Mouse (Mus musculus) midbrain, embryonic 16.5 days (tissue): Measurements from ENCODE around the gene Hoxc8. TPM values are rescaled to one million over a fixed set of nuclear protein-coding genes. Genes with fewer than 3 reads are reported as not detected.

Source experiments
- ATAC-seq: fragments of 200-750 bp; cut with Nextera tagmentation; 2 replicates; pipeline ENCODE4 v1.8.0; 2017; ENCODE audit warnings: moderate TSS enrichment
- H3K27ac ChIP-seq: fragments of 300-500 bp; sonication (generic); 2 replicates; pipeline ENCODE4 v1.5.1; 2014; ENCODE audit warnings: mild to moderate bottlenecking, low read length, mixed read lengths
- H3K27me3 ChIP-seq: fragments of 300-500 bp; sonication (generic); 2 replicates; pipeline ENCODE4 v1.6.1; 2014; ENCODE audit warnings: low read depth, low read length, mixed read lengths; ENCODE audit not compliant: control insufficient read depth, insufficient read depth
- H3K36me3 ChIP-seq: fragments of 300-500 bp; sonication (generic); 2 replicates; pipeline ENCODE4 v1.6.1; 2014; ENCODE audit warnings: mild to moderate bottlenecking, low read length, moderate library complexity, mixed read lengths; ENCODE audit not compliant: control insufficient read depth, insufficient read depth
- H3K4me1 ChIP-seq: fragments of 300-500 bp; sonication (generic); 2 replicates; pipeline ENCODE4 v1.6.1; 2014; ENCODE audit warnings: mild to moderate bottlenecking, low read length, mixed read lengths; ENCODE audit not compliant: control insufficient read depth, insufficient read depth
- H3K4me2 ChIP-seq: fragments of 300-500 bp; sonication (generic); 2 replicates; pipeline ENCODE4 v1.6.1; 2014; ENCODE audit warnings: mild to moderate bottlenecking, low read length, mixed read lengths
- H3K4me3 ChIP-seq: fragments of 300-500 bp; sonication (generic); 2 replicates; pipeline ENCODE4 v1.5.1; 2014; ENCODE audit warnings: low read depth, mild to moderate bottlenecking, low read length, moderate library complexity, mixed read lengths
- H3K9ac ChIP-seq: fragments of 300-500 bp; sonication (generic); 2 replicates; pipeline ENCODE4 v1.6.1; 2014; ENCODE audit warnings: low read depth, low read length, mixed read lengths
- H3K9me3 ChIP-seq: fragments of 300-500 bp; sonication (generic); replicated peaks from 2 replicates; pipeline ENCODE4 v1.6.1; 2014; ENCODE audit warnings: mild to moderate bottlenecking, low read length, mixed read lengths; ENCODE audit not compliant: control insufficient read depth, poor library complexity, severe bottlenecking
- WGBS: fragments of 180-500 bp; shearing (Covaris S2); extraction: QIAGEN DNeasy Blood & Tissue Kit; methylation state at CpG from one replicate; pipeline ENCODE4 v1.1.7; 2014; 5-methylcytosine and 5-hydroxymethylcytosine counted together
- polyA plus RNA-seq: library from polyadenylated mRNA; unstranded; fragments of >200 nt; fragmentation: Nextera tagmentation; extraction: Ambion mirVana; gene quantifications from 2 replicates; pipeline ENCODE4 v1.2.1, GENCODE M21; 2015

Gene Hoxc8
- polyA plus RNA-seq, 1 experiment from 2014 or later, result not detected

DNA sequence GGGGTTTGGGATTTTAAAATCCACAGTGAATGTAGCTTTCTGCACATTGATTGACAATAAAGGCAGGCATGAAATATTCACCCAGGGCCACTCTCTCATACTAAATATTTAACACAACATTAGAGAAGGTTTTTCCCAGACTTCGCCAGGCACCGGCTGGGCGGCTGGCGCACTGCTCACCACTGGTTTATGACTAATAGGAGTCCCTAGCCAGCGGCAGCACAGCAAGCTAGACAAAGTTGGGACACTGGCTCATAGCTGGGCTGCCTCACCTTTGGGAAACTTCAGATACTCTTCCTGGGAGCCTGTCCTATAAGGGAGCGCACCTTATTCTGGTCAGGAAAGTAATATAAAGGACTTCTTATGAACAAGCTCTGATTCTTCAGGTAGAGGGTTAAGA lies 36.8 kb upstream of the Hoxc8 start:
- Histone ChIP-seq H3K9ac (no peak overlapping the region), H3K4me1 (no peaks in the 10 kb centered on the region), H3K9me3 (no peaks in the 10 kb centered on the region), H3K36me3 (no peaks in the 10 kb centered on the region), H3K27ac (no peak overlapping the region), H3K4me2 (no peak overlapping the region), H3K27me3 (peaks cover 90% of the 10 kb centered on the region), H3K4me3 (no peak overlapping the region)
- ATAC-seq, result no peak
- WGBS, result 4% methylated on average over 6 of the region's 6 CpGs

GRCm38 (mm10) chr15:102954192-102955006 lies 36.0 kb upstream of the Hoxc8 start, which contains the start of gene Hoxc11:
Gene Hoxc11, plus strand, starts transcription at chr15:102954427.
- Histone ChIP-seq H3K4me3 (no peak within 1 kb of the TSS), H3K27ac (no peak within 1 kb of the TSS), H3K9ac (no peak within 1 kb of the TSS), H3K4me2 (no peak within 1 kb of the TSS), H3K4me1 (no peaks in the 10 kb centered on the region), H3K27me3 (peaks cover 88% of the 10 kb centered on the region), H3K9me3 (no peaks in the 10 kb centered on the region), H3K36me3 (no peaks in the 10 kb centered on the region)
- no peak for ATAC-seq
- WGBS, result under 1% methylated on average over 52 of the region's 57 CpGs

DNA sequence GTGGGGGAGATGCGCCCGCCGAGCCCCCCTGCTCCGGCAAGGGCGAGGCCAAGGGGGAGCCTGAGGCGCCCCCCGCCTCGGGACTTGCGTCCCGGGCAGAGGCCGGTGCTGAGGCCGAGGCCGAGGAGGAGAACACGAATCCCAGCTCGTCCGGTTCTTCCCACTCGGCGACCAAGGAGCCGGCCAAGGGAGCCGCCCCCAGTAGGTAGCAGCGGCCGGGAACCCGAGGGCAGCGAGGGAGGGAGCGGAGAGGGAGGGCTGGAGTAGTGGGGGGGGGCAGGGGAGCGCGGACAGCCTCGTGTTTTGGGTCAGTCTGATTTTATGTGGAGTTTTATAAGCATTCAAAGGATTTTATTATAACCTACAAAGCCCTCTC lies 35.4 kb upstream of the Hoxc8 start:
- 0% methylated on average over 25 of the region's 28 CpGs for WGBS
- H3K4me1 ChIP-seq, result no peaks in the 10 kb centered on the region
- peaks cover 88% of the 10 kb centered on the region for H3K27me3 ChIP-seq
- H3K9me3 ChIP-seq, result no peaks in the 10 kb centered on the region
- no peak overlapping the region for H3K9ac ChIP-seq
- H3K27ac ChIP-seq, result no peak overlapping the region
- no peak overlapping the region for H3K4me2 ChIP-seq
- ATAC-seq, result no peak
- no peaks in the 10 kb centered on the region for H3K36me3 ChIP-seq
- H3K4me3 ChIP-seq, result no peak overlapping the region

DNA sequence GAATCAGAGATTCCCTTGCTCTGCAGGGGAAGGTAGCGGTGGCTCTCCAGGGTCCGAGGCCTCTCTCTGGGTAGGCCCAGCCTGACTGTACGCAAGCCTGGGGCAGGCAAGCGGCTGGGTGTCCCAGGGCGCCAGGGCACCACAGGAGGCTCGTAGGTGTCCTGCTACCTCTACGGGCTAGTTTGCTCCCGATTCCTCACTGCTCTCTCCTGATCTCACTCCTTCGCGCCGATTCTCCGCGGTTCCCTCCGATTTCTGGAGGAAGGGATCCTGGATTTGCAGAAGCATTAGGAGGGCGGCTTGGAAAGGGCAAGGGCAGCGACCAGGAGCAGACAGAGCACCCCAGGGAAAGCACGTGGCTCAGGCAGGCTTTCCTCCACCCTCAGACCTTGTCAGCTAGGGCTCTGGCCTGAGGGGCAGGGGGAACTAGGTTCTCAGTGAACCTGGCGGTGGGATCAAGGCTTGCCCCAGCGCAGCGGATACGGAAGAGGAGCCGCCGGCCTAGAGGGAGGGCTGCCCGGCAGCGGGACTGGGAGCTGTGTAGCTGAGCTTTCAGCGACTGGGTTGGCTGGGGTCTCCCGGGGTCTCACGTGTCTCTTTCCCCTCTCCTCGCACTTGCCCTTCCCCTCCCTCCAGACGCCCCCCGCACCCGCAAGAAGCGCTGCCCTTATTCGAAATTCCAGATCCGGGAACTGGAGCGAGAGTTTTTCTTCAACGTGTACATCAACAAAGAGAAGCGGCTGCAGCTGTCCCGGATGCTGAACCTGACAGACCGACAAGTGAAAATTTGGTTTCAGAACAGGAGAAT lies 34.4 kb upstream of the Hoxc8 start:
- Histone ChIP-seq H3K9me3 (no peaks in the 10 kb centered on the region), H3K36me3 (no peaks in the 10 kb centered on the region), H3K4me2 (no peak overlapping the region), H3K9ac (no peak overlapping the region), H3K27ac (no peak overlapping the region), H3K4me1 (no peaks in the 10 kb centered on the region), H3K27me3 (peaks cover 90% of the 10 kb centered on the region), H3K4me3 (no peak overlapping the region)
- no peak for ATAC-seq
- WGBS, result under 1% methylated on average over 36 of the region's 40 CpGs

- Histone ChIP-seq H3K27ac (no peak overlapping the region), H3K36me3 (no peaks in the 10 kb centered on the region), H3K9ac (no peak overlapping the region), H3K4me3 (no peak overlapping the region), H3K4me2 (no peak overlapping the region), H3K9me3 (no peaks in the 10 kb centered on the region), H3K27me3 (peaks cover 89% of the 10 kb centered on the region), H3K4me1 (no peaks in the 10 kb centered on the region)
- no peak for ATAC-seq
- under 1% methylated on average over 12 of the region's 12 CpGs for WGBS
These were observed 33.5 kb upstream of the Hoxc8 start for GRCm38 (mm10) chr15:102956906-102957305.

GRCm38 (mm10) chr15:102959663-102960191 lies 30.7 kb upstream of the Hoxc8 start:
- 1% methylated on average over 13 of the region's 13 CpGs for WGBS
- Histone ChIP-seq H3K4me1 (no peaks in the 10 kb centered on the region), H3K9me3 (no peaks in the 10 kb centered on the region), H3K4me3 (no peak overlapping the region), H3K36me3 (no peaks in the 10 kb centered on the region), H3K27me3 (peaks cover 86% of the 10 kb centered on the region), H3K27ac (no peak overlapping the region), H3K9ac (no peak overlapping the region), H3K4me2 (no peak overlapping the region)
- no peak for ATAC-seq

- no peak for ATAC-seq
- Histone ChIP-seq H3K4me3 (no peak overlapping the region), H3K9ac (no peak overlapping the region), H3K9me3 (no peaks in the 10 kb centered on the region), H3K27me3 (peaks cover 88% of the 10 kb centered on the region), H3K4me1 (peaks cover 2% of the 10 kb centered on the region; the same call in 1 of the 2 replicates), H3K4me2 (no peak overlapping the region), H3K27ac (no peak overlapping the region), H3K36me3 (no peaks in the 10 kb centered on the region)
- 6% methylated on average over 6 of the region's 6 CpGs for WGBS
These were observed 28.7 kb upstream of the Hoxc8 start for GRCm38 (mm10) chr15:102961728-102962127.

DNA sequence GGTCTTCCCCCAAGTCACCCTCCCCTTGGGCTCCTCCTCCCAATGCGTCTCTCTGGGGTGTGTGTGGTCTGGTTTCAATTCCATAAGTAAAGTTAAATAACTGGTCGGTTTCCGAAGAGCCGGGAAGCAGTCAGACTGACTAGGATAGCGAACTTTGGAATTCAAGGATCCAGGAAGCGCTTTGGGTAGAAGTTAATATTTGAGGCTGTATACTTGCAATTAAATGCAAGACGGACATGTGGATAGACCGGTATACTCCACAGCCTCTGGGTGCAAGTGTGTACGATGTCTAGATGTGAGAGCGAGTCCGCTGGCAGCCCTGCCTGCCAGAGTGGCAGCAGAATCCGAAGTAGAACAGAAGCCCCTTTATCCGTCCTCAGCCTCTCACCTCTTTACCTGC lies 27.9 kb upstream of the Hoxc8 start:
- H3K9me3 ChIP-seq, result no peaks in the 10 kb centered on the region
- 2% methylated on average over 13 of the region's 13 CpGs for WGBS
- H3K36me3 ChIP-seq, result no peaks in the 10 kb centered on the region
- no peak overlapping the region for H3K4me2 ChIP-seq
- H3K4me3 ChIP-seq, result no peak overlapping the region
- no peak overlapping the region for H3K9ac ChIP-seq
- no peak overlapping the region for H3K27ac ChIP-seq
- H3K27me3 ChIP-seq, result peaks cover 88% of the 10 kb centered on the region
- no peak for ATAC-seq
- H3K4me1 ChIP-seq, result peaks cover 3% of the 10 kb centered on the region; the same call in 1 of the 2 replicates

GRCm38 (mm10) chr15:102963259-102963658 lies 27.1 kb upstream of the Hoxc8 start:
- Histone ChIP-seq H3K27ac (no peak overlapping the region), H3K9me3 (no peaks in the 10 kb centered on the region), H3K4me1 (peaks cover 3% of the 10 kb centered on the region; the same call in 1 of the 2 replicates), H3K27me3 (peaks cover 87% of the 10 kb centered on the region), H3K36me3 (no peaks in the 10 kb centered on the region), H3K9ac (no peak overlapping the region), H3K4me2 (no peak overlapping the region), H3K4me3 (no peak overlapping the region)
- no peak for ATAC-seq
- 1% methylated on average over 8 of the region's 8 CpGs for WGBS
